Mouse (Mus musculus): ENCODE data around the gene Podxl. TPM values are rescaled to one million over a fixed set of nuclear protein-coding genes. Genes with fewer than 3 reads are reported as not detected.

Gene Podxl
- polyA plus RNA-seq, 1 experiment from 2014 or later, result 7.1 TPM

Other genes with a start within 250 kb of the Podxl start
- 136 and 148 TPM in 2 replicates for gene Mkln1, start 165.2 kb downstream of the Podxl start, polyA plus RNA-seq (2014; fragmentation: Nextera tagmentation; extraction: Ambion mirVana)

Data from neural tube, embryonic 14.5 days (tissue).